Mouse (Mus musculus) heart, adult 2 months (tissue): ENCODE data around the gene Alb. TPM values are rescaled to one million over a fixed set of nuclear protein-coding genes. Genes with fewer than 3 reads are reported as not detected.

ENCODE experiments used
- DNase-seq, 2 experiments: peaks; one replicate each; pipeline ENCODE4 v3.0.0; 2021
- H3K27ac ChIP-seq: fragments of 200-600 bp; 2 replicates; pipeline ENCODE4 v1.8.1; 2022
- H3K27me3 ChIP-seq: fragments of 200-500 bp; 2 replicates; pipeline ENCODE4 v1.6.1; 2012; ENCODE audit warnings: mild to moderate bottlenecking, low read length, inconsistent platforms, mixed read lengths; ENCODE audit not compliant: control insufficient read depth, insufficient read depth
- H3K36me3 ChIP-seq: fragments of 200-500 bp; 2 replicates; pipeline ENCODE4 v1.6.1; 2012; ENCODE audit warnings: low read length, inconsistent platforms; ENCODE audit not compliant: control insufficient read depth, insufficient read depth
- H3K4me1 ChIP-seq: fragments of 200-500 bp; 2 replicates; pipeline ENCODE4 v1.6.1; 2011; ENCODE audit warnings: low read length; ENCODE audit not compliant: control insufficient read depth, insufficient read depth
- H3K4me3 ChIP-seq: fragments of 200-600 bp; 2 replicates; pipeline ENCODE4 v1.8.1; 2022
- H3K79me2 ChIP-seq: fragments of 200-500 bp; replicated peaks from 2 replicates; pipeline ENCODE4 v1.6.1; 2012; ENCODE audit warnings: mild to moderate bottlenecking, inconsistent platforms, low read length, moderate library complexity, mixed read lengths; ENCODE audit not compliant: control insufficient read depth, insufficient read depth
- H3K9ac ChIP-seq: fragments of 200-500 bp; 2 replicates; pipeline ENCODE4 v1.6.1; 2012; ENCODE audit warnings: low read depth, mild to moderate bottlenecking, control low read depth, inconsistent platforms, low read length, mixed read lengths
- CTCF ChIP-seq: fragments of 200-600 bp; IDR thresholded peaks from 2 replicates; pipeline ENCODE4 v1.8.1; 2022; ENCODE audit warnings: antibody characterized with exemption, mild to moderate bottlenecking, moderate library complexity
- EP300 ChIP-seq: fragments of 200-500 bp; IDR thresholded peaks from 2 replicates; pipeline ENCODE4 v1.6.1; 2011; ENCODE audit warnings: low read depth, low read length, control low read depth; ENCODE audit not compliant: insufficient read depth
- POLR2A ChIP-seq: fragments of 200-500 bp; IDR thresholded peaks from 2 replicates; pipeline ENCODE4 v1.6.1; 2011; ENCODE audit warnings: mild to moderate bottlenecking, low read depth, low read length, control low read depth; ENCODE audit not compliant: insufficient read depth
- WGBS: fragments of 180-500 bp; shearing (Covaris S2); methylation state at CpG from one replicate; pipeline ENCODE4 v1.1.7; 2018; 5-methylcytosine and 5-hydroxymethylcytosine counted together
- intact Hi-C: fragments of 180-260 bp; cut with DNase I; formaldehyde crosslinking; loops from one replicate; pipeline ENCODE4 v1.15.1; 2025
- long read RNA-seq: library from polyadenylated mRNA; stranded (forward); transcript quantifications from one replicate; pipeline ENCODE4 v2.0.0, GENCODE M21; 2021
- polyA plus RNA-seq: library from polyadenylated mRNA; depleted of rRNA; stranded (reverse); fragments of >200 nt; gene quantifications from 2 replicates; pipeline ENCODE4 v1.2.3, GENCODE M21; 2012; rRNA removed
- total RNA-seq, 2 experiments: library from RNA; stranded (reverse); gene quantifications; 2 replicates each; pipeline ENCODE4 v1.2.3; 2021

The Alb gene
- total RNA-seq (not detected), polyA plus RNA-seq (0.59 and 26.7 TPM in 2 replicates)
- long read RNA-seq: 0 reads

GRCm38 (mm10) chr5:90460619-90461018, at the start of gene Alb:
Gene Alb (plus strand): TSS chr5:90460897.
- Histone ChIP-seq H3K4me3 (no peak within 1 kb of the TSS), H3K9ac (no peak within 1 kb of the TSS), H3K27ac (no peak within 1 kb of the TSS), H3K36me3 (no peaks in the 10 kb centered on the region), H3K79me2 (no peaks in the 10 kb centered on the region), H3K4me1 (no peaks in the 10 kb centered on the region), H3K27me3 (no peaks in the 10 kb centered on the region)
- intact Hi-C loops: no loop called here
- DNase-seq: no peak
- TF ChIP-seq CTCF (no peak), POLR2A (no peak), EP300 (no peak)
- WGBS: 93% methylated on average over 8 of the region's 8 CpGs

GRCm38 (mm10) chr5:90414142-90414924, 46.4 kb upstream of the Alb start:
- Histone ChIP-seq H3K4me1 (no peaks in the 10 kb centered on the region), H3K79me2 (no peaks in the 10 kb centered on the region), H3K27ac (no peak overlapping the region), H3K9ac (no peak overlapping the region), H3K36me3 (no peaks in the 10 kb centered on the region), H3K27me3 (no peaks in the 10 kb centered on the region), H3K4me3 (no peak overlapping the region)
- intact Hi-C loops: no loop called here
- no peak for DNase-seq
- WGBS: 73% methylated on average over 8 of the region's 8 CpGs
- TF ChIP-seq CTCF (no peak), POLR2A (no peak), EP300 (no peak)

- Histone ChIP-seq H3K27me3 (no peaks in the 10 kb centered on the region), H3K4me1 (no peaks in the 10 kb centered on the region), H3K9ac (no peak overlapping the region), H3K79me2 (no peaks in the 10 kb centered on the region), H3K27ac (no peak overlapping the region), H3K36me3 (no peaks in the 10 kb centered on the region), H3K4me3 (no peak overlapping the region)
- intact Hi-C loops: no loop called here
- no peak for DNase-seq
- WGBS: 42% methylated on average over 6 of the region's 6 CpGs
- TF ChIP-seq CTCF: no peak
- TF ChIP-seq POLR2A: no peak
- TF ChIP-seq EP300: no peak
Observed at GRCm38 (mm10) chr5:90414925-90415295, 45.8 kb upstream of the Alb start.

GRCm38 (mm10) chr5:90424625-90425024, 36.1 kb upstream of the Alb start:
- Histone ChIP-seq H3K27me3 (no peaks in the 10 kb centered on the region), H3K4me3 (no peak overlapping the region), H3K4me1 (no peaks in the 10 kb centered on the region), H3K27ac (no peak overlapping the region), H3K79me2 (no peaks in the 10 kb centered on the region), H3K9ac (no peak overlapping the region), H3K36me3 (no peaks in the 10 kb centered on the region)
- 47% methylated on average over 5 of the region's 5 CpGs for WGBS
- no peak for DNase-seq
- TF ChIP-seq EP300 (no peak), CTCF (no peak), POLR2A (no peak)
- intact Hi-C loops: no loop called here

- Histone ChIP-seq H3K4me3 (no peak overlapping the region), H3K4me1 (no peaks in the 10 kb centered on the region), H3K27ac (no peak overlapping the region), H3K27me3 (no peaks in the 10 kb centered on the region), H3K36me3 (no peaks in the 10 kb centered on the region), H3K79me2 (no peaks in the 10 kb centered on the region), H3K9ac (no peak overlapping the region)
- no peak for TF ChIP-seq POLR2A
- TF ChIP-seq CTCF: no peak
- no peak for TF ChIP-seq EP300
- DNase-seq: no peak
- intact Hi-C loops: no loop called here
- 82% methylated on average over 3 of the region's 3 CpGs for WGBS
Observed at GRCm38 (mm10) chr5:90425191-90425590, 35.5 kb upstream of the Alb start.

GRCm38 (mm10) chr5:90431053-90431452, 29.6 kb upstream of the Alb start:
- no peak overlapping the region for H3K9ac ChIP-seq

More at GRCm38 (mm10) chr5:90431053-90431452, 29.6 kb upstream of the Alb start:
- intact Hi-C loops: no loop called here
- no peaks in the 10 kb centered on the region for H3K4me1 ChIP-seq
- TF ChIP-seq POLR2A (no peak), EP300 (no peak), CTCF (no peak)
- H3K27ac ChIP-seq: no peak overlapping the region
- H3K79me2 ChIP-seq: no peaks in the 10 kb centered on the region
- H3K36me3 ChIP-seq: no peaks in the 10 kb centered on the region
- no peaks in the 10 kb centered on the region for H3K27me3 ChIP-seq
- DNase-seq: no peak
- 68% methylated on average over 9 of the region's 9 CpGs for WGBS
- no peak overlapping the region for H3K4me3 ChIP-seq
